Mouse (Mus musculus): Measurements from ENCODE around the gene Paxx.

- TF ChIP-seq CTCF (conservative IDR thresholded peaks at IDR 0.05; ENCODE audit: low read length) = no peak
- TF ChIP-seq NANOG (IDR thresholded peaks at IDR 0.05; ENCODE audit: borderline replicate concordance, low read length) = no peak
- no peak for TF ChIP-seq POU5F1 (IDR thresholded peaks at IDR 0.05; ENCODE audit: borderline replicate concordance, low read length)
These were observed 9.1 kb upstream of the Paxx start, which contains the start of gene Ptgds for GRCm38 (mm10) chr2:25469969-25470368.
